9 mouse cellular contexts compared by ENCODE assay signal in genomic region chr9:64020171-64020605, GRCm38 (mm10). TPM values are rescaled to one million over a fixed set of nuclear protein-coding genes. Genes with fewer than 3 reads are reported as not detected.
DNase-seq lines count a peak whose midpoint lies in the region; ATAC-seq and TF ChIP-seq lines count a peak whose summit lies in the region.
"Had no signal": no experiment of that assay in that cellular context is flagged by ENCODE, and none has a peak within 500 bp of the region (broad histone marks: within the 10 kb centered on the region; RNA-seq: fewer than 3 reads in every experiment).

No protein-coding gene starts in this region.

- no peak for TF ChIP-seq POLR2A in cortical plate, adult 2 months (IDR thresholded peaks at IDR 0.05; ENCODE audit: extremely low read depth, insufficient read depth, low read length)

- ATAC-seq in heart, embryonic 12.5 days (ENCODE audit: insufficient number of reproducible peaks, low FRiP score), result no peak
- no peak for ATAC-seq in limb, embryonic 13.5 days (ENCODE audit: low FRiP score, low read depth)
- peak; percentile 11; the same call in 1 of the 2 replicates for ATAC-seq in midbrain, embryonic 16.5 days

- no peaks in the 10 kb centered on the region for H3K4me1 ChIP-seq in cortical plate, adult 2 months (ENCODE audit: control insufficient read depth, insufficient read depth, low read length)
- peaks cover 47% of the 10 kb centered on the region for H3K4me1 ChIP-seq in heart, embryonic 12.5 days (replicated peaks)
- H3K4me1 ChIP-seq in limb, embryonic 13.5 days, result peaks cover 50% of the 10 kb centered on the region
- peaks cover 40% of the 10 kb centered on the region for H3K4me1 ChIP-seq in midbrain, embryonic 16.5 days (ENCODE audit: control insufficient read depth, insufficient read depth, low read length)

- peaks cover 34% of the 10 kb centered on the region for H3K36me3 ChIP-seq in heart, embryonic 12.5 days
- H3K36me3 ChIP-seq in limb, embryonic 13.5 days, result peaks cover 8% of the 10 kb centered on the region
- no peaks in the 10 kb centered on the region for H3K36me3 ChIP-seq in midbrain, embryonic 16.5 days (ENCODE audit: control insufficient read depth, insufficient read depth, low read length)

- H3K9ac ChIP-seq in heart, embryonic 12.5 days, result peak overlapping the region; percentile 100
- H3K9ac ChIP-seq in limb, embryonic 13.5 days, result peak overlapping the region; percentile 100
- peak overlapping the region; percentile 65 for H3K9ac ChIP-seq in midbrain, embryonic 16.5 days (ENCODE audit: low read depth, low read length)

- H3K4me2 ChIP-seq in heart, embryonic 12.5 days, result peak overlapping the region; percentile 97
- peak overlapping the region; percentile 91 for H3K4me2 ChIP-seq in limb, embryonic 13.5 days (replicated peaks)
- H3K4me2 ChIP-seq in midbrain, embryonic 16.5 days (ENCODE audit: low read length), result peak overlapping the region; percentile 91

- WGBS in heart, embryonic 12.5 days, result under 1% methylated on average over 39 of the region's 50 CpGs
- WGBS in limb, embryonic 13.5 days, result under 1% methylated on average over 48 of the region's 50 CpGs
- WGBS in midbrain, embryonic 16.5 days, result under 1% methylated on average over 50 of the region's 50 CpGs

- no peaks in the 10 kb centered on the region for H3K9me3 ChIP-seq in heart, embryonic 12.5 days (replicated peaks)
- no peaks in the 10 kb centered on the region for H3K9me3 ChIP-seq in limb, embryonic 13.5 days
- no peaks in the 10 kb centered on the region for H3K9me3 ChIP-seq in midbrain, embryonic 16.5 days (replicated peaks; ENCODE audit: control insufficient read depth, low read length, poor library complexity, severe bottlenecking)

- no peak overlapping the region for H3K27ac ChIP-seq in cortical plate, adult 2 months (ENCODE audit: insufficient read depth, low read length)
- H3K27ac ChIP-seq in heart, embryonic 12.5 days (ENCODE audit: poor library complexity, severe bottlenecking), result peak overlapping the region; percentile 99
- peak overlapping the region; percentile 99 for H3K27ac ChIP-seq in limb, embryonic 13.5 days
- no peak overlapping the region for H3K27ac ChIP-seq in midbrain, embryonic 16.5 days (ENCODE audit: low read length)

- peak; percentile 68 for DNase-seq in retina, postnatal 1 day
- DNase-seq in retina, embryonic 14.5 days (ENCODE audit: low spot score), result no peak
- no peak for DNase-seq in layer of hippocampus, adult 8-10 months (ENCODE audit: low spot score in 2 of 2)
- no peak for DNase-seq in left cerebral cortex, postnatal 36 days (ENCODE audit: low spot score in 2 of 2)

- peak overlapping the region; percentile 19; the same call in 1 of the 2 replicates for H3K4me3 ChIP-seq in cortical plate, adult 2 months (ENCODE audit: insufficient read depth, low read length)
- H3K4me3 ChIP-seq in heart, embryonic 12.5 days, result peak overlapping the region; percentile 77
- peak overlapping the region; percentile 99 for H3K4me3 ChIP-seq in limb, embryonic 13.5 days
- H3K4me3 ChIP-seq in midbrain, embryonic 16.5 days (ENCODE audit: low read depth, low read length), result peak overlapping the region; percentile 48

- intact Hi-C loops in left cerebral cortex, postnatal 36 days (cut with DNase I), result loop anchor here (5.0 kb wide), 1 partner anchor 63 kb away; no protein-coding TSS in a partner anchor

- H3K27me3 ChIP-seq in heart, embryonic 12.5 days (replicated peaks), result no peaks in the 10 kb centered on the region
- no peaks in the 10 kb centered on the region for H3K27me3 ChIP-seq in limb, embryonic 13.5 days
- peaks cover 23% of the 10 kb centered on the region for H3K27me3 ChIP-seq in midbrain, embryonic 16.5 days (ENCODE audit: control insufficient read depth, insufficient read depth, low read depth, low read length)

- no peak for TF ChIP-seq CTCF in cortical plate, adult 2 months (IDR thresholded peaks at IDR 0.05; ENCODE audit: extremely low read depth, insufficient read depth, low read length)

RNA-seq across cellular contexts. Expression of gene Smad6, which starts 1.7 kb away (rescaled TPM):
- 2.6 and 2.9 TPM in 2 replicates for polyA plus RNA-seq in cortical plate, adult 2 months (2012; rRNA removed)
- polyA plus RNA-seq in heart, embryonic 12.5 days (2016; fragmentation: Nextera tagmentation; extraction: Ambion mirVana), result 56.2 and 62.8 TPM in 2 replicates
- 10.8 and 11.0 TPM in 2 replicates for polyA plus RNA-seq in limb, embryonic 13.5 days (2015; fragmentation: Nextera tagmentation; extraction: Ambion mirVana)
- 0.99 and 1.0 TPM in 2 replicates for polyA plus RNA-seq in midbrain, embryonic 16.5 days (2015; fragmentation: Nextera tagmentation; extraction: Ambion mirVana)
- 1 to 10 TPM; 1.7 to 2.5 (median 2.0) TPM for total RNA-seq in layer of hippocampus, adult 8-10 months (2022)
- total RNA-seq in left cerebral cortex, postnatal 36 days (2021), result 1 to 10 TPM; 1.7 to 3.6 TPM
- total RNA-seq: neutrophil, adult 5-6 weeks had no signal

Comparison
In these comparisons a context has a peak if more than half of its experiments do, and no peak if none do; other contexts are left out.
1. H3K27ac ChIP-seq: peak in heart, embryonic 12.5 days (single experiment) and limb, embryonic 13.5 days (single experiment); none in cortical plate, adult 2 months (single experiment) and midbrain, embryonic 16.5 days (single experiment).
2. H3K4me3 ChIP-seq: peak in every context shown above with its lines; median percentile 99 in limb, embryonic 13.5 days; 77 in heart, embryonic 12.5 days; 48 in midbrain, embryonic 16.5 days; 19 in cortical plate, adult 2 months.
3. Peak in every context shown above with its lines, with median percentiles within 50 percentile points of each other: H3K4me2 ChIP-seq and H3K9ac ChIP-seq.